Mouse (Mus musculus): ENCODE measurements around the gene Trpm2.

DNA sequence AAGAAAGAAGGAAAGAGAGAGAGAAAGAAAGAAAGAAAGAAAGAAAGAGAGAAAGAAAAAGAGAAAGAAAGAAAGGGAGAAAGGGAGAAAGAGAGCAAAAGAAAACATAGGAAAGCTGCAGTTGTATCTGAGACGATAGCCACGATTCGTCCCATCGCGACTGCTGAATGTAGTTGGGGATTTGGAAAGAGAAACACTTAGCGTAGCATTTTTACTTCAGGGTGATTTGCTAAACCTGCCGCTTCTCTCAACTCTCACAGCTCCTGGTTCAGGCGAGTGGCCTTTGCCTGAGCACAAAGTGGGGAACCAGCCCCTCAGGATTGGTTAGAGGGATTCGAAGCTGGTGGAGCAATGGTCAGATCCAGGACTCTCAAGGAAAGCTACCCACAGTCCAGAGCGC is 40.0 kb upstream of the Trpm2 start:
- TF ChIP-seq POLR2A (IDR thresholded peaks at IDR 0.05; ENCODE audit: low read depth, low read length) (no peak), CTCF (IDR thresholded peaks at IDR 0.05; ENCODE audit: extremely low read depth, insufficient read length, insufficient replicate concordance, low read depth, low read length) (no peak)
